Comparison of ENCODE assay signal across 28 mouse cellular contexts in the genomic region with DNA sequence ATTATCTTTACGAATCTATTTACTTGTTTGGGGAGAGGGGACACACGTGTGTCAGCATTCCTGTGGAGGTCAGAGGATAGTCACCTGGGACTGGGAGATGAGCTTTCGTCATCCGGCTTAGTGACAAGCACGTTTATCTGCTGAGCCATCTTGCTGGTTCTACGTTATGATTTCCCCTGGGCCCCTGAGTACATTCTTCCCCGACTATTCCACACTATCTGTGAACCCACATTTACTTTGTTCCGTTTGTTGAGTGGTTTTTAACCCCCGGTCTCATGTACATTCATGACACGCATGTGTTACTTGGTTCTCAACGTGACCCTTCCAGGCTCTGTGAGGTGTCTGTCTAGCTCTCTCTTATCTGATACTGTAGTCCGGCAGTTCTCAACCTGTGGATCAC. TPM values are rescaled to one million over a fixed set of nuclear protein-coding genes. Genes with fewer than 3 reads are reported as not detected.
DNase-seq lines count a peak whose midpoint lies in the region; ATAC-seq lines count a peak whose summit lies in the region.
"Had no signal": no experiment of that assay in that cellular context is flagged by ENCODE, and none has a peak within 500 bp of the region (broad histone marks: within the 10 kb centered on the region; RNA-seq: fewer than 3 reads in every experiment).

No protein-coding gene starts in this region.

- no peaks in the 10 kb centered on the region for H3K9me3 ChIP-seq in heart, embryonic 10.5 days
- no peaks in the 10 kb centered on the region for H3K9me3 ChIP-seq in liver, embryonic 15.5 days (replicated peaks)
- H3K9me3 ChIP-seq in forebrain, embryonic 15.5 days = no peaks in the 10 kb centered on the region
- H3K9me3 ChIP-seq: embryonic facial prominence, embryonic 13.5 days; forebrain, embryonic 10.5 days; hindbrain, embryonic 12.5 days; limb, embryonic 13.5 days; midbrain, embryonic 10.5 days; midbrain, embryonic 15.5 days; neural tube, embryonic 15.5 days; stomach, embryonic 15.5 days had no signal

- no peak overlapping the region for H3K27ac ChIP-seq in heart, embryonic 10.5 days
- no peak overlapping the region for H3K27ac ChIP-seq in liver, embryonic 15.5 days (replicated peaks)
- no peak overlapping the region for H3K27ac ChIP-seq in forebrain, embryonic 15.5 days (replicated peaks)
- H3K27ac ChIP-seq: embryonic facial prominence, embryonic 13.5 days; forebrain, embryonic 10.5 days; hindbrain, embryonic 12.5 days; layer of hippocampus, adult 2 months; limb, embryonic 13.5 days; macrophage; midbrain, embryonic 10.5 days; midbrain, embryonic 15.5 days; neural tube, embryonic 15.5 days; stomach, embryonic 15.5 days had no signal

- H3K36me3 ChIP-seq in heart, embryonic 10.5 days = no peaks in the 10 kb centered on the region
- H3K36me3 ChIP-seq in liver, embryonic 15.5 days (replicated peaks) = no peaks in the 10 kb centered on the region
- no peaks in the 10 kb centered on the region for H3K36me3 ChIP-seq in forebrain, embryonic 15.5 days
- H3K36me3 ChIP-seq: embryonic facial prominence, embryonic 13.5 days; forebrain, embryonic 10.5 days; hindbrain, embryonic 12.5 days; limb, embryonic 13.5 days; midbrain, embryonic 10.5 days; midbrain, embryonic 15.5 days; neural tube, embryonic 15.5 days; stomach, embryonic 15.5 days had no signal

- H3K9ac ChIP-seq in liver, embryonic 15.5 days = no peak overlapping the region
- no peak overlapping the region for H3K9ac ChIP-seq in forebrain, embryonic 15.5 days (replicated peaks)
- H3K9ac ChIP-seq: embryonic facial prominence, embryonic 13.5 days; forebrain, postnatal 0 days; hindbrain, embryonic 12.5 days; limb, embryonic 13.5 days; midbrain, embryonic 15.5 days; neural tube, embryonic 15.5 days; stomach, embryonic 15.5 days had no signal

- peak; percentile 34; the same call in 1 of the 2 replicates for ATAC-seq in liver, embryonic 15.5 days (ENCODE audit: insufficient read depth)
- no peak for ATAC-seq in forebrain, embryonic 15.5 days (replicated peaks)
- no peak for ATAC-seq in activated CD4-positive, CD25-positive, alpha-beta regulatory T cell, adult 4 months
- ATAC-seq: forebrain, postnatal 0 days; midbrain, embryonic 15.5 days had no signal

- peak overlapping the region; percentile 6; the same call in 1 of the 2 replicates for H3K4me2 ChIP-seq in liver, embryonic 15.5 days
- no peak overlapping the region for H3K4me2 ChIP-seq in forebrain, embryonic 15.5 days (replicated peaks)
- H3K4me2 ChIP-seq: embryonic facial prominence, embryonic 13.5 days; hindbrain, embryonic 12.5 days; limb, embryonic 13.5 days; midbrain, embryonic 15.5 days; neural tube, embryonic 15.5 days; stomach, embryonic 15.5 days had no signal

- H3K4me3 ChIP-seq in heart, embryonic 10.5 days = no peak overlapping the region
- H3K4me3 ChIP-seq in liver, embryonic 15.5 days (replicated peaks) = no peak overlapping the region
- H3K4me3 ChIP-seq in forebrain, embryonic 15.5 days = no peak overlapping the region
- H3K4me3 ChIP-seq: embryonic facial prominence, embryonic 13.5 days; forebrain, embryonic 10.5 days; hindbrain, embryonic 12.5 days; layer of hippocampus, adult 2 months; limb, embryonic 13.5 days; midbrain, embryonic 10.5 days; midbrain, embryonic 15.5 days; neural tube, embryonic 15.5 days; stomach, embryonic 15.5 days had no signal

- intact Hi-C loops in heart, postnatal 36 days (cut with DNase I) = no loop called here

- peak; percentile 61 for DNase-seq in heart, embryonic 10.5 days (ENCODE audit: low spot score)
- no peak for DNase-seq in heart, postnatal 36 days
- DNase-seq in c-Kit-positive CD71-positive TER-119-negative erythroid progenitor cells, embryonic 14.5 days (ENCODE audit: low read depth) = peak; percentile 27
- DNase-seq in c-Kit-positive CD71-positive TER-119-positive erythroid progenitor cells, embryonic 14.5 days (ENCODE audit: low spot score) = no peak
- DNase-seq: adrenal gland, adult 2 months; adrenal gland, postnatal 36 days; cerebellum, adult 8-10 months; forebrain, postnatal 0 days; kidney, adult 11 months; kidney, postnatal 14 days; lung, adult 2 months; lung, postnatal 10 days; retina, postnatal 1 day; right cerebral cortex, postnatal 14 days; thymus, postnatal 14 days had no signal

- H3K27me3 ChIP-seq in heart, embryonic 10.5 days (ENCODE audit: insufficient read depth, poor library complexity, severe bottlenecking) = no peaks in the 10 kb centered on the region
- H3K27me3 ChIP-seq in liver, embryonic 15.5 days = no peaks in the 10 kb centered on the region
- H3K27me3 ChIP-seq in forebrain, embryonic 15.5 days = no peaks in the 10 kb centered on the region
- H3K27me3 ChIP-seq: embryonic facial prominence, embryonic 13.5 days; hindbrain, embryonic 12.5 days; limb, embryonic 13.5 days; midbrain, embryonic 15.5 days; neural tube, embryonic 15.5 days; stomach, embryonic 15.5 days had no signal

- 79% methylated on average over 12 of the region's 12 CpGs for WGBS in heart, embryonic 10.5 days
- WGBS in liver, embryonic 15.5 days (ENCODE audit: insufficient replicate concordance) = 22% methylated on average over 12 of the region's 12 CpGs
- WGBS in forebrain, embryonic 15.5 days = 86% methylated on average over 12 of the region's 12 CpGs

- no peaks in the 10 kb centered on the region for H3K4me1 ChIP-seq in heart, embryonic 10.5 days
- H3K4me1 ChIP-seq in liver, embryonic 15.5 days (replicated peaks) = peaks cover 5% of the 10 kb centered on the region; the same call in 1 of the 2 replicates
- H3K4me1 ChIP-seq in forebrain, embryonic 15.5 days = no peaks in the 10 kb centered on the region
- H3K4me1 ChIP-seq: embryonic facial prominence, embryonic 13.5 days; forebrain, embryonic 10.5 days; hindbrain, embryonic 12.5 days; limb, embryonic 13.5 days; midbrain, embryonic 10.5 days; midbrain, embryonic 15.5 days; neural tube, embryonic 15.5 days; stomach, embryonic 15.5 days had no signal

RNA-seq across cellular contexts. Expression of gene Tnrc6a, which starts 6.9 kb away (rescaled TPM):
- polyA plus RNA-seq in heart, embryonic 10.5 days (2016; fragmentation: Nextera tagmentation; extraction: Ambion mirVana) = 39.9 and 51.2 TPM in 2 replicates
- total RNA-seq in heart, postnatal 36 days (2021) = 10 to 100 TPM; 32.6 to 36.9 TPM
- 8.6 and 9.0 TPM in 2 replicates for polyA plus RNA-seq in liver, embryonic 15.5 days (2015; fragmentation: Nextera tagmentation; extraction: Ambion mirVana)
- 52.7 and 54.7 TPM in 2 replicates for polyA plus RNA-seq in forebrain, embryonic 15.5 days (2015; fragmentation: Nextera tagmentation; extraction: Ambion mirVana)
- 100 to 1,000 TPM in 1 of 2 experiments, 10 to 100 TPM in 1; 41.1 to 119 TPM for polyA plus RNA-seq in activated CD4-positive, CD25-positive, alpha-beta regulatory T cell, adult 4 months (2017; shearing (Covaris generic))

Comparison
In these comparisons a context has a peak if more than half of its experiments do, and no peak if none do; other contexts are left out.
1. DNase-seq: peak in heart, embryonic 10.5 days (single experiment) and c-Kit-positive CD71-positive TER-119-negative erythroid progenitor cells, embryonic 14.5 days (single experiment); none in heart, postnatal 36 days (0 of 2) and c-Kit-positive CD71-positive TER-119-positive erythroid progenitor cells, embryonic 14.5 days (single experiment).